Mouse (Mus musculus): Measurements from ENCODE around the gene Macrod1. TPM values are rescaled to one million over a fixed set of nuclear protein-coding genes. Genes with fewer than 3 reads are reported as not detected.

The Macrod1 gene
- polyA plus RNA-seq, 1 experiment from 2014 or later, result 11.0 TPM

DNA sequence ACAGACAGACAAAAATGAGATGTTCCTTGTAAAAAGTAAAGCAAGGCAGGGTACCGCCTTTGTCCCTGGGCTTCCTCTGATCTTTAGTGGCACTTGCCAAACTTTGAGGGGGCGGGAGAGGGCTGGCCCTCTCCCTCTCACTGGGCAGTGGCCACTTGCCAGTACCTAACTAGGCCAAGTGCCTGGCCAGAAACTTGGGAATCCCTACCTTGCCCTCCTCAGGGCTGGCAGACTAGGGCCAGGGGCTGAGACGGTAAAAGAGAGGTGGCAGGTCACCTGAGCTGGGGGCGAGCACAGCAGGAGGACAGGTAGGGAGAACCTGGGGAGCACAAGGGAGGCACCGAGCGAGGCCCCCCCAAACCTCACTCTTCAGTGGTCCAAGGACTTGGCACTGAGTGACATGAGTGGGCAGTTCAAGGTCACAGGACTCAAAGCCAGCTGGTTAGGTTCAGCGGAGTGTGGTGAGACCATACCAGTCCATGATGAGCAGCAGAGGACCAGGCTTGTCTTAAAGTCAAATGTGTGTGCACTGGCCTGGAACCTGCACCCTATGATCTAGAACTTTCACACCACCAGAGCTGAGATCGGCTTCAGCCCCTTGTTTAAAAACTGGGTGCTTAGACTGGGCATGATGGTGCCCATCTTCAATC is 124.3 kb downstream of the Macrod1 start:
- DNase-seq (no peak), ATAC-seq (ENCODE audit: insufficient read depth) (no peak)
- Histone ChIP-seq H3K36me3 (ENCODE audit: insufficient read depth) (no peaks in the 10 kb centered on the region), H3K9me3 (ENCODE audit: low read depth, low read length) (no peaks in the 10 kb centered on the region), H3K4me2 (no peak overlapping the region), H3K9ac (no peak overlapping the region), H3K27me3 (ENCODE audit: insufficient read depth, low read length) (peaks cover 30% of the 10 kb centered on the region), H3K4me1 (ENCODE audit: insufficient read depth) (peaks cover 7% of the 10 kb centered on the region; the same call in 1 of the 2 replicates), H3K27ac (ENCODE audit: low read depth) (no peak overlapping the region), H3K4me3 (ENCODE audit: low read depth, low read length) (no peak overlapping the region)
- WGBS, result 80% methylated on average over 8 of the region's 8 CpGs
- no peak for TF ChIP-seq CTCF (IDR thresholded peaks at IDR 0.05; ENCODE audit: low read depth)

DNA sequence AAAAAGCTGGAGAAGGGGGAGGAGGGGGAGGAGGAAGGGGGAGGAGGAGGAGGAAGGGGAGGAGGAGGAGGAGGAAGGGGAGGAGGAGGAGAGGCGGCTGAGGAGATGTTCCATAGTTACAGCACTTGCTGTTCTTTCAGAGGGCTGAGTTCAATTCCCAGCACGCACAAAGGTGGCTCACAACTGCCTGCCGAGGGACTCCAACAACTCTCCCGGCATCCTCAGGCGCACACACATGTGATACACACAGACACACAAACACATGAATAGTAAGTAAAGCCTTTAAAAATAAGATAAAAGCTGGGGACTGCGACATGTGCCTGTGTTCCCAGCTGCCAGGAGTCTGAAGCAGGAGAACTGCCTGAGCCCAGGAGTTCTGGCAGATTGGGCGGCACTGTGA is 124.9 kb downstream of the Macrod1 start:
- no peaks in the 10 kb centered on the region for H3K9me3 ChIP-seq (ENCODE audit: low read depth, low read length)
- no peak for TF ChIP-seq CTCF (IDR thresholded peaks at IDR 0.05; ENCODE audit: low read depth)
- no peak for ATAC-seq (ENCODE audit: insufficient read depth)
- H3K27me3 ChIP-seq (ENCODE audit: insufficient read depth, low read length), result peaks cover 36% of the 10 kb centered on the region
- no peak overlapping the region for H3K4me3 ChIP-seq (ENCODE audit: low read depth, low read length)
- H3K36me3 ChIP-seq (ENCODE audit: insufficient read depth), result no peaks in the 10 kb centered on the region
- H3K4me2 ChIP-seq, result no peak overlapping the region
- 54% methylated on average over 7 of the region's 7 CpGs for WGBS
- H3K27ac ChIP-seq (ENCODE audit: low read depth), result no peak overlapping the region
- peaks cover 7% of the 10 kb centered on the region; the same call in 1 of the 2 replicates for H3K4me1 ChIP-seq (ENCODE audit: insufficient read depth)
- DNase-seq, result no peak
- no peak overlapping the region for H3K9ac ChIP-seq

DNA sequence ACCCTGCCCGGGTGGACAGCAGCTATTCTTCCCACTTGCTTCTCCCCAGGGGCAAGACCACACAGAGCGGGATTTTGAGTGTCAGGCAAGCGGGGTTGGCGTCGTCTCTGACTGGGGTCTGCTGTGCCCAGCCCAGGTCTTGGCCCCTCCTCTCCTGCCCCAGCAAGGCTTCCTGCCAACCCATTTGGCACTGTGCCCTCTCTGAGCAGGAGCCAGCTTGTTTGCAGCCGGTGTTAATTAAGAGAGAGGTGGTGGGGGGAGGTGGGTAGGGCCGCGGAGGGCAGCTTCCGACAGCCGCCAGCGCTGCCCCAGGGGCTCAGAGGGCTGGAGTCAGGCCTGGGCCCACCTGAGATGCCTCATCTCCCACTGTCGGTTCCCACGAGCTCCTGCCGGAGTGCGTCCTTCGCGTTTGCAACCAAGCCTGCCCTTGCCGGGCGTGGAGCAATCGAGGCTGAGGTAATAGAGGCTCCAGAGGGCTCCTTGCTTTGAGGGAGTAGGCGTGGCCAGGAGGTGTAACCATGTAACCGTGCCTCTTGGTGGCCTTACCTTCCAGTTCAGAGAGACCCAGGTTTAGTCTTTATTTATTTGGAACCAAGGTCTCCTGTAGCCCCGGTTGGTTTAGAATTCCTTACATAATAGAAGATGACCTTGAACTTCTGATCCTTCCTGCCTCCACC is 125.8 kb downstream of the Macrod1 start:
- Histone ChIP-seq H3K4me1 (ENCODE audit: insufficient read depth) (peaks cover 7% of the 10 kb centered on the region; the same call in 1 of the 2 replicates), H3K9ac (no peak overlapping the region; the same call in 1 of the 2 replicates), H3K36me3 (ENCODE audit: insufficient read depth) (no peaks in the 10 kb centered on the region), H3K27ac (ENCODE audit: low read depth) (no peak overlapping the region), H3K4me2 (peak overlapping the region; percentile 54), H3K9me3 (ENCODE audit: low read depth, low read length) (no peaks in the 10 kb centered on the region), H3K27me3 (ENCODE audit: insufficient read depth, low read length) (peaks cover 37% of the 10 kb centered on the region), H3K4me3 (ENCODE audit: low read depth, low read length) (0 out of 2 replicates have a peak overlapping the region, but pooled peaks have one; percentile 11)
- no peak for TF ChIP-seq CTCF (IDR thresholded peaks at IDR 0.05; ENCODE audit: low read depth)
- ATAC-seq (ENCODE audit: insufficient read depth) (peak; percentile 65), DNase-seq (peak; percentile 76)
- 5% methylated on average over 23 of the region's 23 CpGs for WGBS

DNA sequence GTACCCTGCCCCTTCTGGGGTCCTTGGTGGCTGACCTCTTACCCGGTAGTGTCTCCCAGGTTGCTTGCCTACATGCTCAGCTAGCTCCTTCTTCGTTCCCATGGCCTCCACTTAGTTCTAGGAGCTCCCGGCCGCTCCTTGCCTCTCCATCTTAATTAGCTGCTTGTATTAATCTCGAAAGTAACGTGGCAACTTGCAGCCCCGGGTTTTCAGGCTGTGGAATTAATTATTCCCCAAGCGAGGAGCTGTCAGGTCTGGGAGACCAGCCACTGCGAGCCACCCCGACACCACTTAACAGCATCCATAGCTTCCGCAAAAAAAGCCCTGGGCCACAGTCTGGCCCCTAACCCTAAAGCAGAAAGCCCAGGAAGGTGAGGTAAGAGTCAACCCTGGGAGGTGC is 126.8 kb downstream of the Macrod1 start:
- Histone ChIP-seq H3K9me3 (ENCODE audit: low read depth, low read length) (no peaks in the 10 kb centered on the region), H3K27me3 (ENCODE audit: insufficient read depth, low read length) (peaks cover 37% of the 10 kb centered on the region), H3K36me3 (ENCODE audit: insufficient read depth) (no peaks in the 10 kb centered on the region), H3K4me3 (ENCODE audit: low read depth, low read length) (no peak overlapping the region), H3K4me2 (no peak overlapping the region), H3K27ac (ENCODE audit: low read depth) (no peak overlapping the region), H3K9ac (no peak overlapping the region), H3K4me1 (ENCODE audit: insufficient read depth) (peaks cover 7% of the 10 kb centered on the region; the same call in 1 of the 2 replicates)
- no peak for TF ChIP-seq CTCF (IDR thresholded peaks at IDR 0.05; ENCODE audit: low read depth)
- DNase-seq (no peak), ATAC-seq (ENCODE audit: insufficient read depth) (no peak)
- 58% methylated on average over 11 of the region's 11 CpGs for WGBS

GRCm38 (mm10) chr19:7185059-7185458 is 128.4 kb downstream of the Macrod1 start:
- ATAC-seq (ENCODE audit: insufficient read depth) (no peak), DNase-seq (no peak)
- H3K9ac ChIP-seq, result no peak overlapping the region
- peaks cover 7% of the 10 kb centered on the region; the same call in 1 of the 2 replicates for H3K4me1 ChIP-seq (ENCODE audit: insufficient read depth)
- 32% methylated on average over 4 of the region's 4 CpGs for WGBS
- no peaks in the 10 kb centered on the region for H3K9me3 ChIP-seq (ENCODE audit: low read depth, low read length)
- no peak overlapping the region for H3K27ac ChIP-seq (ENCODE audit: low read depth)
- H3K27me3 ChIP-seq (ENCODE audit: insufficient read depth, low read length), result peaks cover 33% of the 10 kb centered on the region
- H3K36me3 ChIP-seq (ENCODE audit: insufficient read depth), result no peaks in the 10 kb centered on the region
- no peak overlapping the region for H3K4me2 ChIP-seq
- TF ChIP-seq CTCF (IDR thresholded peaks at IDR 0.05; ENCODE audit: low read depth), result no peak
- H3K4me3 ChIP-seq (ENCODE audit: low read depth, low read length), result no peak overlapping the region

DNA sequence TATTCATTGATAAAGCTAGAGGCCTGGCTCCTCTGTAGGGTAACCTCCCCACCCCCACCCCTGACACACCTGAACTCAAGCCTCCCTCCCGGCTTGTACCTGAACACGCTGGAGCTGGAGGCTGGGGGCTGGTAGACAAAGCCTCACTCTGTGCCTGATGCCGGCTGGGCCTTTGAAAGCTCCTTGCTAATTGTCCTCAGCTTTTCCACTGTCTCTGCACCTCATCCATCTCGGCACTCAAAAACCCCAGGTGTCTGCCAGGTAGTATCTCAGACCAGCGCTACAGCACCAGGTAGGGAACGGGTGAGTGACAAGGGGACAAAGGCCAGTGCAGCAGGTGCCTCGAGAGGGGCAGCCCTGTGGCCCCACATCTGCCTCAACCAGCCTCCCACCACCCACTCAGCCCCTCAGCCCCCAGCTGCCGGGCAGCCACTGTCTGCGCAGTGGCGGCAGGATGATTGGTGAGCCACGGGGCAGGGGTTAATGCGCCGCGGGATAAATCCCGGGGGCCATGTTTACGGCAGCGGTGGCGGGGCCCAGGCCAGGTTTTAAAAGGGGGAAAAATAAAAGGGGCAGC is 129.2 kb downstream of the Macrod1 start:
- WGBS, result 6% methylated on average over 18 of the region's 18 CpGs
- H3K4me1 ChIP-seq (ENCODE audit: insufficient read depth), result peaks cover 7% of the 10 kb centered on the region; the same call in 1 of the 2 replicates
- DNase-seq (no peak), ATAC-seq (ENCODE audit: insufficient read depth) (no peak)
- H3K4me2 ChIP-seq, result 0 out of 2 replicates have a peak overlapping the region, but pooled peaks have one; percentile 18
- H3K27me3 ChIP-seq (ENCODE audit: insufficient read depth, low read length), result peaks cover 33% of the 10 kb centered on the region
- no peak overlapping the region for H3K27ac ChIP-seq (ENCODE audit: low read depth)
- H3K4me3 ChIP-seq (ENCODE audit: low read depth, low read length), result no peak overlapping the region
- no peak overlapping the region for H3K9ac ChIP-seq
- H3K36me3 ChIP-seq (ENCODE audit: insufficient read depth), result no peaks in the 10 kb centered on the region
- H3K9me3 ChIP-seq (ENCODE audit: low read depth, low read length), result no peaks in the 10 kb centered on the region
- no peak for TF ChIP-seq CTCF (IDR thresholded peaks at IDR 0.05; ENCODE audit: low read depth)

GRCm38 (mm10) chr19:7187157-7187556 is 130.5 kb downstream of the Macrod1 start:
- no peaks in the 10 kb centered on the region for H3K9me3 ChIP-seq (ENCODE audit: low read depth, low read length)
- ATAC-seq (ENCODE audit: insufficient read depth) (no peak), DNase-seq (no peak)
- WGBS, result 60% methylated on average over 5 of the region's 5 CpGs
- no peaks in the 10 kb centered on the region for H3K36me3 ChIP-seq (ENCODE audit: insufficient read depth)
- no peak for TF ChIP-seq CTCF (IDR thresholded peaks at IDR 0.05; ENCODE audit: low read depth)
- no peak overlapping the region for H3K4me3 ChIP-seq (ENCODE audit: low read depth, low read length)
- H3K9ac ChIP-seq, result no peak overlapping the region; the same call in 1 of the 2 replicates
- no peak overlapping the region for H3K27ac ChIP-seq (ENCODE audit: low read depth)
- H3K4me2 ChIP-seq, result no peak overlapping the region
- H3K4me1 ChIP-seq (ENCODE audit: insufficient read depth), result peaks cover under 1% of the 10 kb centered on the region; the same call in 1 of the 2 replicates
- peaks cover 29% of the 10 kb centered on the region for H3K27me3 ChIP-seq (ENCODE audit: insufficient read depth, low read length)
